Mouse (Mus musculus): ENCODE results near the gene Eps8l2.

- TF ChIP-seq POLR2A (IDR thresholded peaks at IDR 0.05; ENCODE audit: borderline replicate concordance, extremely low read depth, insufficient read depth, insufficient read length, poor library complexity, severe bottlenecking) = no peak
- TF ChIP-seq CTCF (IDR thresholded peaks at IDR 0.05; ENCODE audit: borderline replicate concordance, extremely low read depth, insufficient read depth, insufficient read length) = no peak
Measured at GRCm38 (mm10) chr7:141394158-141394557, 55.5 kb downstream of the Eps8l2 start.

Measured in brain, embryonic 14.5 days (tissue).